Mouse (Mus musculus): ENCODE data around the gene Cacna1i. TPM values are rescaled to one million over a fixed set of nuclear protein-coding genes. Genes with fewer than 3 reads are reported as not detected.

The Cacna1i gene
- polyA plus RNA-seq, 1 experiment = 6.5 TPM

GRCm38 (mm10) chr15:80413988-80414721, 127.1 kb downstream of the Cacna1i start:
- DNase-seq (ENCODE audit: low read depth) = no peak
- TF ChIP-seq CTCF (IDR thresholded peaks at IDR 0.05; ENCODE audit: borderline replicate concordance, extremely low read depth, insufficient read depth, insufficient read length) = no peak
- no peak for TF ChIP-seq POLR2A (IDR thresholded peaks at IDR 0.05; ENCODE audit: borderline replicate concordance, extremely low read depth, insufficient read depth, insufficient read length, poor library complexity, severe bottlenecking)

- DNase-seq (ENCODE audit: low read depth) = no peak
- TF ChIP-seq POLR2A (IDR thresholded peaks at IDR 0.05; ENCODE audit: borderline replicate concordance, extremely low read depth, insufficient read depth, insufficient read length, poor library complexity, severe bottlenecking) = no peak
- no peak for TF ChIP-seq CTCF (IDR thresholded peaks at IDR 0.05; ENCODE audit: borderline replicate concordance, extremely low read depth, insufficient read depth, insufficient read length)
Observed at GRCm38 (mm10) chr15:80415132-80415531, 128.1 kb downstream of the Cacna1i start.

- TF ChIP-seq POLR2A (IDR thresholded peaks at IDR 0.05; ENCODE audit: borderline replicate concordance, extremely low read depth, insufficient read depth, insufficient read length, poor library complexity, severe bottlenecking) (no peak), CTCF (IDR thresholded peaks at IDR 0.05; ENCODE audit: borderline replicate concordance, extremely low read depth, insufficient read depth, insufficient read length) (no peak)
- DNase-seq (ENCODE audit: low read depth) = no peak
Observed at GRCm38 (mm10) chr15:80417066-80417465, 130.0 kb downstream of the Cacna1i start.

GRCm38 (mm10) chr15:80418146-80418545, 131.1 kb downstream of the Cacna1i start:
- DNase-seq (ENCODE audit: low read depth) = no peak
- TF ChIP-seq CTCF (IDR thresholded peaks at IDR 0.05; ENCODE audit: borderline replicate concordance, extremely low read depth, insufficient read depth, insufficient read length) (no peak), POLR2A (IDR thresholded peaks at IDR 0.05; ENCODE audit: borderline replicate concordance, extremely low read depth, insufficient read depth, insufficient read length, poor library complexity, severe bottlenecking) (no peak)

- peak; percentile 60 for DNase-seq (ENCODE audit: low read depth)
- no peak for TF ChIP-seq POLR2A (IDR thresholded peaks at IDR 0.05; ENCODE audit: borderline replicate concordance, extremely low read depth, insufficient read depth, insufficient read length, poor library complexity, severe bottlenecking)
- no peak for TF ChIP-seq CTCF (IDR thresholded peaks at IDR 0.05; ENCODE audit: borderline replicate concordance, extremely low read depth, insufficient read depth, insufficient read length)
Observed at GRCm38 (mm10) chr15:80430324-80430723, 143.3 kb downstream of the Cacna1i start.

- TF ChIP-seq POLR2A (IDR thresholded peaks at IDR 0.05; ENCODE audit: borderline replicate concordance, extremely low read depth, insufficient read depth, insufficient read length, poor library complexity, severe bottlenecking) = no peak
- TF ChIP-seq CTCF (IDR thresholded peaks at IDR 0.05; ENCODE audit: borderline replicate concordance, extremely low read depth, insufficient read depth, insufficient read length) = no peak
- DNase-seq (ENCODE audit: low read depth) = no peak
Observed at GRCm38 (mm10) chr15:80436961-80437360, 149.9 kb downstream of the Cacna1i start.

- peak; percentile 64 for DNase-seq (ENCODE audit: low read depth)
- TF ChIP-seq POLR2A (IDR thresholded peaks at IDR 0.05; ENCODE audit: borderline replicate concordance, extremely low read depth, insufficient read depth, insufficient read length, poor library complexity, severe bottlenecking) (no peak), CTCF (IDR thresholded peaks at IDR 0.05; ENCODE audit: borderline replicate concordance, extremely low read depth, insufficient read depth, insufficient read length) (no peak)
Observed at GRCm38 (mm10) chr15:80437996-80438395, 151.0 kb downstream of the Cacna1i start.

- TF ChIP-seq CTCF (IDR thresholded peaks at IDR 0.05; ENCODE audit: borderline replicate concordance, extremely low read depth, insufficient read depth, insufficient read length) (no peak), POLR2A (IDR thresholded peaks at IDR 0.05; ENCODE audit: borderline replicate concordance, extremely low read depth, insufficient read depth, insufficient read length, poor library complexity, severe bottlenecking) (no peak)
- DNase-seq (ENCODE audit: low read depth) = peak; percentile 80
Observed at GRCm38 (mm10) chr15:80438423-80438822, 151.4 kb downstream of the Cacna1i start.

GRCm38 (mm10) chr15:80440195-80440594, 153.2 kb downstream of the Cacna1i start:
- TF ChIP-seq POLR2A (IDR thresholded peaks at IDR 0.05; ENCODE audit: borderline replicate concordance, extremely low read depth, insufficient read depth, insufficient read length, poor library complexity, severe bottlenecking) (no peak), CTCF (IDR thresholded peaks at IDR 0.05; ENCODE audit: borderline replicate concordance, extremely low read depth, insufficient read depth, insufficient read length) (no peak)
- DNase-seq (ENCODE audit: low read depth) = no peak

- TF ChIP-seq POLR2A (IDR thresholded peaks at IDR 0.05; ENCODE audit: borderline replicate concordance, extremely low read depth, insufficient read depth, insufficient read length, poor library complexity, severe bottlenecking) = no peak
- TF ChIP-seq CTCF (IDR thresholded peaks at IDR 0.05; ENCODE audit: borderline replicate concordance, extremely low read depth, insufficient read depth, insufficient read length) = no peak
- DNase-seq (ENCODE audit: low read depth) = no peak
Observed at GRCm38 (mm10) chr15:80445956-80446687, 159.1 kb downstream of the Cacna1i start.

Other genes with a start within 250 kb of the Cacna1i start
- 64.7 and 75.5 TPM in 2 replicates for gene Syngr1, start 195.9 kb upstream of the Cacna1i start, polyA plus RNA-seq (2012; rRNA removed)
- 770 and 873 TPM in 2 replicates for gene Rpl3, start 195.4 kb upstream of the Cacna1i start, polyA plus RNA-seq (2012; rRNA removed)
- gene Tab1, start 154.1 kb upstream of the Cacna1i start, polyA plus RNA-seq (2012; rRNA removed) = 49.3 and 55.3 TPM in 2 replicates
- gene Mgat3, start 113.5 kb upstream of the Cacna1i start, polyA plus RNA-seq (2012; rRNA removed) = 47.2 and 64.7 TPM in 2 replicates
- gene Mief1, start 53.2 kb upstream of the Cacna1i start, polyA plus RNA-seq (2012; rRNA removed) = 14.3 and 20.8 TPM in 2 replicates
- not detected in 2 replicates for gene AC140267.1, start 51.4 kb upstream of the Cacna1i start, polyA plus RNA-seq (2012; rRNA removed)
- gene Atf4, start 32.1 kb upstream of the Cacna1i start, polyA plus RNA-seq (2012; rRNA removed) = 236 and 364 TPM in 2 replicates
- gene Rps19bp1, start 22.9 kb upstream of the Cacna1i start, polyA plus RNA-seq (2012; rRNA removed) = 51.4 and 54.7 TPM in 2 replicates